Mouse (Mus musculus) CH12.LX (cell line): ENCODE data around the gene Gm20422.

Experiments used
- CTCF ChIP-seq, 2 experiments: IDR thresholded peaks in 1 of 2; conservative IDR thresholded peaks in 1 of 2; 2 replicates each; pipeline ENCODE4 v1.5.1; 2011 to 2012; ENCODE audit warnings: low read depth in 2 of 2, low read length in 2 of 2, improper control_type of control experiment in 1 of 2, inconsistent platforms in 1 of 2, mild to moderate bottlenecking in 1 of 2, moderate library complexity in 1 of 2
- POLR2A ChIP-seq: IDR thresholded peaks from 2 replicates; pipeline ENCODE4 v1.6.1; 2011; ENCODE audit warnings: low read depth, mild to moderate bottlenecking, improper control_type of control experiment, low read length
- POLR2AphosphoS2 ChIP-seq: IDR thresholded peaks from 2 replicates; pipeline ENCODE4 v1.6.1; 2011; ENCODE audit warnings: low read depth, low read length, improper control_type of control experiment
- TCF12 ChIP-seq: IDR thresholded peaks from 2 replicates; pipeline ENCODE4 v1.6.1; 2014; ENCODE audit warnings: low read depth, mild to moderate bottlenecking, inconsistent platforms, low read length, improper control_type of control experiment
- USF2 ChIP-seq: conservative IDR thresholded peaks from 2 replicates; pipeline ENCODE4 v1.6.1; 2011; ENCODE audit warnings: low read depth, low read length, improper control_type of control experiment
- ZNF384 ChIP-seq: IDR thresholded peaks from 2 replicates; pipeline ENCODE4 v1.6.1; 2012; ENCODE audit warnings: low read depth, low read length, improper control_type of control experiment, inconsistent platforms

DNA sequence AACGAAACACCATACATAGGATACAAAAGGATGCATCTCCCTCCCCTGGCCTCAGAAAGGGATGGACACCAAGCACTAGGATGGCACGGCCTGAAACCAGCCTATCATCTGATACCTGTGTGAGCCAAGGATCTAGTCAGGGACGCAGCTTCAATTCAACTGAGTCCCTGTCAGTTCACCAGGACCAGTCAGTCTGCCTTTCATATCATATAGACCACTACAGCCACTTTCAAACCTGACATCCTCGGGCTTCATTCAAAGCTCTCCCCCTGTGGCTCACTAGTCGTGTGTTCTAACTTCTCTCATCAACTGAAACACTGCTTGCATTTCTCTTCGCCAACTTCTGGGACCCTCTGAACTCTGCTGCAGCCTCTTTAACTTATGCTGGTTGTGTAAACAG is 59.3 kb downstream of the Gm20422 start:
- TF ChIP-seq POLR2A, result no peak
- no peak for TF ChIP-seq CTCF (conservative IDR thresholded peaks at IDR 0.05 in 1 of 2, IDR thresholded peaks at IDR 0.05 in 1 of 2; ENCODE audit: low read depth in 2 of 2, low read length in 2 of 2)
- TF ChIP-seq ZNF384, result no peak
- TF ChIP-seq POLR2AphosphoS2, result no peak
- TF ChIP-seq TCF12, result no peak
- TF ChIP-seq USF2, result no peak
